Mouse (Mus musculus) brain, embryonic 14.5 days (tissue): ENCODE data around the gene Ceacam18.

ENCODE experiments used
- CTCF ChIP-seq: fragments of 200-500 bp; IDR thresholded peaks from 2 replicates; pipeline ENCODE4 v1.5.1; 2012; ENCODE audit warnings: inconsistent platforms, mild to moderate bottlenecking, moderate library complexity, borderline replicate concordance; ENCODE audit not compliant: insufficient read depth, insufficient read length; ENCODE audit errors: extremely low read depth
- POLR2A ChIP-seq: fragments of 200-500 bp; IDR thresholded peaks from 2 replicates; pipeline ENCODE4 v1.6.1; 2012; ENCODE audit warnings: mild to moderate bottlenecking, inconsistent platforms, borderline replicate concordance; ENCODE audit not compliant: poor library complexity, insufficient read depth, insufficient read length, severe bottlenecking; ENCODE audit errors: extremely low read depth

GRCm38 (mm10) chr7:43690118-43690517 lies 55.6 kb downstream of the Ceacam18 start, which contains the start of gene Klk14:
- no peak for TF ChIP-seq CTCF
- no peak for TF ChIP-seq POLR2A
